Mouse (Mus musculus) liver (tissue): ENCODE results near the gene Nelfe.
"Not testable (repeated sequence)": the region's sequence is repeated elsewhere in the genome, so short reads cannot be mapped to it uniquely, and the experiment has no call there.

Source experiments
- DNase-seq: peaks from one replicate; pipeline ENCODE4 v3.0.0-alpha.2; 2020; ENCODE audit warnings: mixed read lengths

Gene Nelfe

DNA sequence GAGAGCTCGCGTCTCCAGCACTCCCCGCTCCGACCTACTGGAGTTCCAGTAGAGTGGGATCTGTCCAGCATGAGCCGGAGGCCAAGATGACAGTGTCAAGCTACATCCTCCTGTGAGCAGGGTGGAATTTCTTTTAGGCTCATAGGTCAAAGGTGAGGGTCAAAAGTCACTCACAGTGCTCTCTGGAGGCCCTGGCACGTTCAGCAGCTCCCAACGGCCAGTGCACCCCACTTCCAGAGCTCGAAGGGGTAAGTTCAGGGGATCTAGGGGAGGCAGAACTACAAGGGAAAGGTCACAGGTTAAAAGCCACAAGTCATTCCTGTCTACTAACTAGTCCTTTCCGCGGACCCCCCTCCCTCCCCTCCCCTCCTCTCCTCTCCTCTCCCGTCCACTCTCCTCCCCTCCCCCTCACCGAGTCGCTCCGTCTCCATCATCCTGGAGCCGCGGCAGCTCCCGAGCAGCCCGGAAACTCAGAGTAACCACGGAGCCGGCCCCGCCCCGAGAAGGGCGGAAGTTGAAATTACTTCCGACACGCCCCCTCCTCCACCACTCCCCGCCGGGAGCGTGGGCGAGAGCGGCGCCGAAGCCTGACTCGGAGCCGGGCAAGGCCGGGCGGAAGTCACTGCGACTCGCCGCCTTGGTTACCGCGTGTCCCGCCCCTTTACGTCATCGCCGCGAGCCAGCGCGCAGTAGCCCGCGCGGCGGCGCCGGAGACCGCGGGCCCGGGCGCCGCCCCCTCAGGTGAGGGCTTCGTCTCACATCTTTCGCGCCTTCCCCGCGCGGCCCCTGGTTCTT is at the start of gene Nelfe, which contains the start of gene Skiv2l:
Gene Nelfe (plus strand): TSS at position 670 of the 795 bp plus-strand sequence.
Gene Skiv2l (minus strand): TSS at position 489 of the 795 bp plus-strand sequence.
- DNase-seq, result peak; percentile 98

DNA sequence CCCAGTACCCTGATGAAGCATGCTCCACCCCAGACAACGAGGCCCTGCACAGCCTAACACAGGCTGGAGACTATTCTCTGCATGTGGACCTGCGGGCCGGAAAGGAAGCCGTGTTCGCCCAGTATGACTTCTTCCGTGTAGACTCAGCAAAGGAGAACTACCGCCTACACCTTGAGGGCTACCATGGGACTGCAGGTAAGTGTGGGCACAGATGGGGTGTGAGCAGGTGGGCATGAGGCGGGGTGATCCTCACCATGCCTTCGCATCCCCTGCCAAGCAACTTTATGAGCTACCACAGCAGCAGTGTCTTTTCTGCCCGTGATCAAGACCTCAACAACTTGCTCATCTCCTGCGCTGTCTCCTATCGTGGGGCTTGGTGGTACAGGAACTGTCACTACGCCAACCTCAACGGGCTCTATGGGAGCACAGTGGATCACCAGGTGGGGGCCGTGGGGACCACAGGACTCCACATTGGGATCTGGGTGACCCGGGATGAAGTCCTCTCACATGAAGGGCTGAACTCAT is 49.3 kb upstream of the Nelfe start:
- not testable (repeated sequence) for DNase-seq

DNA sequence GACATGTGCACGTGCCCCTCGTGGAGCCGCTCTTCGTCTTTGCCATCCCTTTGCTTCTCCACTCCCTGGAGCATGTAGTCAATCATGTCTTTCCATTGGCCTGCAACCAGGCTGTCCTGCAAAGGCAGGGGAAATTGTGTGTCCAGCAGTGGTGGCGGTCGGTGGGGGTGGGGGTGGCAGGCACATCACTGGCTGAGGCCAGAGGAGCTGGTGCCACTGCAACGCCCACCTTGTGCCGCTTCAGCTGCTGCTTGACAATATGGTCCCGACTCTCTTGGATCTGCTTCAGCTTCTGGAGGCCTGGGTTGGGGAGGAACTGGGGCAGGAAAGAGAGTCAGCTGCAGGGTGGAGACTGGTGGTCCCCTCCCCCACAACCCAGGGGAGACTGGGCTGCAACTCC is 47.4 kb upstream of the Nelfe start:
- DNase-seq, result not testable (repeated sequence)

DNA sequence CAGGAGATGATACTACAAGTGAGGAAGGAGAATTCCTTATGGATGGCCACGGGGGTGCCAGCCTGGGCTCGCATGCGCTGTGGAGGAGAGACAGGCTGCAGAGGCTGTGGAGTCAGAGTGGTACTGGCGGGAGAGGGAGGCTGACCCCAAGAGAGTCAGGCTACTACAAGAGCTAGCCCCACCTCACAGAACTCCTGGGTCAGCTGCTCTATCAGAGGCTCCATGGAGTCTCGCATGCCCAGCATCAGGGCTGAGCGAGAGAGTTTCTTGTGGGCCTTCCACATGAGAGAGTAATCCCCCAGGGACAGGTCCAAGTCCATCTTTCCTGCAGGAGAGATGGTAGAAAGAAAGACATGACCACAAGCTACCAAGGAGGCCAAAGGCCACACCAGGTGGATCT is 46.8 kb upstream of the Nelfe start:
- DNase-seq, result not testable (repeated sequence)

DNA sequence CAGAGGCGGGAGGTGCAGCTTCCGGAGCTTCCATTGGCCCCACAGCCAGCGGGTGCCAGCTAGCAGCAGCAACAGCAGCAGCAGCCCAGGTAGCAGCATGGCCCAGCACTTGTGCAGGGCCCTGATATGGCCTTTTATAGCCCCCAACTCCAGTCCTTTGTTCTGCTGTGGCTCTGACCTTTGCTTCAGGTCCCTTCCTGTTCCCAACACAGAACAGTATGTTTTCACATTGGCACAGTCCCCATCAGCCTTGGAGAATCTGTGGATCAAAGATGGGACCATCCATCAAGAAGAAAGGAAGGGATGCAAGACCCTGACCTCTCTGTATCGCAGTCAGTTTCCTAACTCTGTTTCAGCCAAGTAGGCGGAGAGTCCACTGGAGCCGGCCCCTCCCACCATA is 45.9 kb upstream of the Nelfe start, which contains the start of gene Cyp21a1:
Gene Cyp21a1 (minus strand): TSS at position 261 of the 400 bp plus-strand sequence.
- DNase-seq, result not testable (repeated sequence)

DNA sequence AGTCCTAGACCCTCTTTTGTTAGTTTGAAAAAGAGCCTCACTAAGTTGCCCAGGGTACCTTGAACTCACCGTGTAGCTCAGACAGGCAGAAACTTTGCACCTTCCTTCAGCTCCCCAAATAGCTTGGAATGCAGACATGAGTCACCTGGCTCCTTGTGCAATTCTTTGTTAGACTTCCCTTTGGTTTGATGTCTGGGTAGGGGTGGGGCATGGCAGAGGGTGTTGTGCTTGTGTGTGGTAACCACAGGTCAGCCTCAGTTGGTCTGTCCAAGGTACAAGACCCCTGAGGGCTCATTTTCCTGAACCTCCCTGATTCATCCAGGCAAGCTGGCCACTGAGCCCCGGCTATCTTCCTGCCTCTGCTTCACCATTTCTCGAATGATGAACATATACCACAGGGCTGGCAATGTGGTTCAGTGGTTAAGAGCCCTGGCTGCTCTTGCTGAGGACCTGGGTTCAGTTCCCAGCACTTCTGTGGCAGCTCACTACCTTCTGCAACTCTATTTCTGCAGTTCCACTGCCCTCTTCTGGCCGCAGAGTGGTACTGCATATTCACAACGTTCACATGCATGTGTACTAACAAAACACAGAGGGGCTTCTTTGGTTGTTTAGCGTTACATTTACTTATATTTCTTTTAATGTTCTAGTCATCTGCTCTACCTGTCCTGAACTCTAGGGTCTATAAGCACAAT is 45.2 kb upstream of the Nelfe start:
- peak; percentile 28 for DNase-seq

DNA sequence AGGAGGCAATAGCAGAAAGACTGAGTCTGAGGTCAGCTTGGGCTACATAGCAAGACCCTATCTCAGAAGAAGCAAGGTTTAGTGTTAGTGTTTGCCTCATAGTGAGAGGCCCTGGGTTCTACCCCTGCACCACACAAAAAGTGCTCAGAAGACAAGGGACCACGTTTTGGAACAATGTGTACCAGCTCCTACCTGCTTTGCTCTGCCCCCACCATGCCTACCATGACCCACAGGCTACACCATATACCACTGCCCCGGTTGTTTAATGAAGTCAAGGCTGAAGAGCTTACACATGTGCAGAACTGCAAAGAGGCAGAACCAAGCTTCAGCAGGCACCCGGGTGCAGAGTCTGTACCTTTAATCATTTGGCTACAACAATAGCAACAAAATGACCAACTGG is 43.0 kb upstream of the Nelfe start:
- no peak for DNase-seq

DNA sequence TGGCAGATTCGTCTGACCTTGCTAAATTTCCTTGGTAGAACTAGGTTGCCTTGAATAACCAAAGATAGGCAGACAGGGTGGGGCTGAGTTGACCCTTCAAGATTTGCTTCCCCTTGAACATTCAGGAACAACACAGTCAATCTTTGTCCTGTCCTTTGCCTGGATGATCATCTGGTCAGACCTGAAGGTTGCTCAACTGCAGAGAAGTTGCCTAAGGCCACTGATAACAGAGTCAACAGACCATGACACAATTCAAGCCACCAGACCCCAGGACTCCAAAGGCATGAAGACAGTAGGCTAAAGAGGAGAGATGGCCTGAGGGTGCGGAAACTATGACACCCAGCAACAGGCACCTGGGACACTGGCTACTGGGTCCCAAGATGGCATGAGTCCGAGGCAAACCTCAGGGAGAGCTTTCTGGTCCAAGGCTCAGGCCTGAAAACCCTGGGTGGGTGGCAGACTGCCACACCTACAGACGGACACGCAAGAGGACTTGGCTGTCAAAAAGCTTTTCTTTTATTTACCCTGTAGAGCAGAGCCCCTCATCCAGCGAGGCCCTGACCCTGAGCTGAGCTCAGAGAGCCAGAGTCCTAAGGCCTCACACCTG is 41.5 kb upstream of the Nelfe start:
- no peak for DNase-seq

DNA sequence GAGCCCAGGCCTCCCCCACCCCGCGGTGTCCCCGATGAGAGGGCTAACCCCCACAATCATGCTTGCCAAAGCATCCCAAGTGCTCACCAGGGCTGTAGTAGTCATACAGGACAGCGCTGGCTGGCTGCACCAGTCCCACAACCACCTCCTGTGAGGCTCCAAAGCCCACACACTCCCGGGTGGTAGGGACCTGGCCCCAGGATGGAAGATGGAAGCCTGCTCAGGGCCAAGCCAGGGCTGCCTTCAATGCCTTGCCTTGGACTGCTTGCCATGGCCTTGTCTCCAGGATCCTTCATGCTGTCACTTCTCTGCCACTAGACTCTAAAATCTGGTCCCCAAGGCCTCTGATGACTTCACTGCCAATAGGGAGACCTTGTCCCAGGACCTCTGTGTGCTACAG is 39.8 kb upstream of the Nelfe start:
- not testable (repeated sequence) for DNase-seq

DNA sequence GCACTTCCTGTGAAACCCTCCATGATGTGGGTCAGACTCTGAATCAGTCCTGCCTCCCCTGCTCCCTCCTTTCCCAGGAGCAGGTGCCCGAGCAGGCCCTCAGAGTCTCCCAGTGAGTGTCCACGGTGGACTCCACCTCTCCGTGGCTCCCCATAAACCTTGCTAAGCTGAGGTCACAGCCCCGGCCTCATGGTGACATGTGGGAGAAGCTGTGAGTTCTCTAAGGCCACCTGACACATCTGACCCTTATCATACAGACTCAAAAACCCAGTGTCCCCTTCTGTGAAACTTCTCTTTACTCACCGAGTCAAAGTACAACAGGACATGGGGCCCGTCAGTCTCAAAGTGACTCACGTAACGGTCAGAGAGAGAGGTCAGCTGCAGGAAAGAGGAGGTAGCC is 39.4 kb upstream of the Nelfe start:
- not testable (repeated sequence) for DNase-seq

DNA sequence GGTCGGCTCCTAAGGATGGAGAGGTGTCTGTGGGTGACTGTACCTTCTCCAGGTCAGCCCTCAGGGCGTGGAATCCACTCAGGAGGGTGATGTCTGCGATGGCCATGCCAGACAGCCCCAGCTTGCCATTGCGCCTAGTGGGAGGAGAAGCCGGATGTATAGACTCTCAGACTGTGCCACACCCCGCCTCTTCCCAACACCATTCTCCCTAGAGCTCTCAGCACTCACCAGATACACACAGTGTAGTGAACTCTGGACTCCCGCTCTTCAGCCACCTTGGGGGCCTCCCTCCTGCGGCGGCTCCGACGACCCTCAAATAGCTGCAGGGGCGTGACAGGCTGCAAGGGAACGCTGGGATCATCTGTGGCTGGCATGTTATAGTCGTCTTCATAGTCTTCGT is 38.9 kb upstream of the Nelfe start:
- DNase-seq, result no peak

DNA sequence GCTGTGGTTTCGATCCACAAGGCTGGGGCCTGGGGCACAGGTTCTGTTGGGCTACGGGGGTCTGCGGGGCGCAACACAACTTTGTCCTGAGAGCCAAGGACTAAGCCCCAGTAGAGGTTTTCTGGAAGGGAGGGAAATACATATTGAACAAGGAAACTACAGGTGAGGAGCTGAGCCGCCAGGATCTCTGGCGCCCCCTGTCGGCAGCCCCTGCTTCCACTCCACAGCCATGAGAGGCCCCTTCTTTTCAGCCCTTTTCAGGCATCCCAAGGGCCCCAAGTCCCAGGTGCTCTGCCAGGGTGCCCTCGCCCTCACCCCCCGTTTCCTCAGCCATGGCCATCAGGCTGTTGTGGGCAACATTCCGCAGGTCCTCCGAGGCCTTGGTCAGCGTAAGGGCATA is 36.4 kb upstream of the Nelfe start:
- DNase-seq, result peak; percentile 52

DNA sequence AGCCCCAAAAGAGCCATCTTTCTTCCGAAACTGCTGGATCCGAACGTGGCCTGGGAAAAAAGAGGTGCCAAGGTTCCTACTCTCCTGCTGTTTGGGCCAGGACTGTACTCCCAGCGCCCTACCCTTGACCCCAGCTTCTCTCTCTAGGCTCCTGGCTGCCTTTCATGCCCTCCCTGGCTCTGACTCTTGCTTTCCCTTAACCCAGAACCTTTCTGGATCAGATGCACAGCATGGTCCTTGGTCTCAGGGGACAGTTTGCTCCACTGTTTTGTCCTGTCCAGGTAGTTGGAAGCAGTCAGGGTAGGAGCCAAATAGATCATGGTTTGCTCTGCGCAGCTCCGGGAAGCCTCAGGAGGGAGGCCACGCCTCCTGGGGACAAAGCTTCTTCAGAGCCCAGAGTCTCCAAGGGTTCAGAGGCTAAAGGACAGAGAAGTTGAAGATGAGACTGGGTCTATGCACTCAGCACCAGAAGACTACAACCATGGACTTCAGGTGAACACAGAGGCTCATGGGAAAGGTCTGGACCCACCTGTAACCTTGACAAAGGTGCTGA is 35.3 kb upstream of the Nelfe start:
- DNase-seq, result no peak

DNA sequence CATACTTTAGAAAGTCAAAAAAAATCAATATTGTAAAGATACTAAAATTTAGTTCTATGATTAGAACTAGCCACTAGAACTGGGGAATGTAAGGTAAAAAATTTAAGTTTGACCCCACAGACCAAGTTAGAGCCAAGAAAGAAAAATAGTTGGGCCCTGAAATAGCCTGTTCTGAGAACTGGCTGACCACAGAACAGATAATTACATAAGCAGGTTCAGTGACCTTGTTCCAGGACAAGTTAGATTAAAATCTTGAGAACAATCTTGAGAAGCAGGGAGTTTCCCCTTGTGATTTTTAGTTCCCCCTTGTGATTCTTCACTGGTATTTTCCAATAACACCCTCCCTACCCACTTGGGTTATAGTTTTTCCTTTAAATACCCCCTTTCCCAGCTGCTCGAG is 19.4 kb upstream of the Nelfe start:
- DNase-seq, result not testable (repeated sequence)

DNA sequence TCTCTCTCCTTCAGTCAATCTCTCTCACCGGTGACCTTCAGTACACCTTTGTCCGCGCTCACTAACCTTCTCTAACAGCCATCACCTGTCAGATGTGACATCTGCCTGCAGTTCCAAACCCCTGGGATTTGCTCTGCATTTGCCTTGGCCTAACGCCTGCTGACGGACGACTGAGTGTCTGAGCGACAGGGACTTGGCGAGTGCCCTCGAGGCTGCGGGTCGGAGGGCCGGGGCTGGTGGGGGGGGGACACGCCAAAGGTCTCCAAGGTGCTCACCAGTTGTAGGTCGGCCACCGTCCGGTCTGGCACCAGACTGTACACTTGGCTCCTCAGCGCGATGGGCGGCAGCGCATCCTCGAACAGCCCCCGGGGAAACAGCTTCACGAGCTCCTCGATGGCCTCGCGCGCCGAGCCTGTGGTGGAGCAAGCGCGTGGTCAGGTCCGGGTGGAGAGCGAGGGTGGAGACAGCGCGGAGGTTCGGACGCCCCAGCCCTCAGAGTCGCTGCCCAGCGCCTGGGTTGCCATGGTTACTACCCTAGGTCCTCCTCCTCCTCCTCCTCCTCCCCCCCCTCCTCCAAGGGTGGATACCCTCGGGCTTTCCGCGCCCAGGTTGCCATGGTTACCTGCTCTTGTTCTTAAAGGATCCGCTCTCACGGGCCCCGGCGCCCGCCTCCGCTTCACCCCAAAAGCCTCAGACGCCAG is 13.9 kb upstream of the Nelfe start:
- DNase-seq, result peak; percentile 84

DNA sequence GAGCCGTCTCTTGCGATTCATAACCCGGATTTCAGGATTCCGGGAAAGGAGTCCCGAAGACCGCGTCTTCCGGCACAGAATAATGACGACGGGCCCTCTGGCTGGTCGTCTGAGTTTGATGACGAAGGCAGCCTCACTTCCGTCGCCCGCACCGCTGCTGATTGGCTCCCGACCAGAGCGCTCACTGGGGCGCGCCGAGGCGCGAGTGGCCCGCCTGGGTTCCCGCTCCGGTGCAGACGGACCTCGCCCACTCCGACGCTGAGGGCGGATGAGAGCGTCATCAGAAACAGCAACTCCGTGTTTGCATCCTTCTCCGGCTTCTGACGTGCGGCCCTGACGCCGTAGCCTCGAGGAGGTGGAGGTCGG is 13.4 kb upstream of the Nelfe start, which contains the start of the genes Stk19 and Dxo:
Gene Stk19 (minus strand): TSS at position 90 of the 366 bp plus-strand sequence.
Gene Dxo (plus strand): TSS at position 164 of the 366 bp plus-strand sequence.
- DNase-seq, result peak; percentile 96

DNA sequence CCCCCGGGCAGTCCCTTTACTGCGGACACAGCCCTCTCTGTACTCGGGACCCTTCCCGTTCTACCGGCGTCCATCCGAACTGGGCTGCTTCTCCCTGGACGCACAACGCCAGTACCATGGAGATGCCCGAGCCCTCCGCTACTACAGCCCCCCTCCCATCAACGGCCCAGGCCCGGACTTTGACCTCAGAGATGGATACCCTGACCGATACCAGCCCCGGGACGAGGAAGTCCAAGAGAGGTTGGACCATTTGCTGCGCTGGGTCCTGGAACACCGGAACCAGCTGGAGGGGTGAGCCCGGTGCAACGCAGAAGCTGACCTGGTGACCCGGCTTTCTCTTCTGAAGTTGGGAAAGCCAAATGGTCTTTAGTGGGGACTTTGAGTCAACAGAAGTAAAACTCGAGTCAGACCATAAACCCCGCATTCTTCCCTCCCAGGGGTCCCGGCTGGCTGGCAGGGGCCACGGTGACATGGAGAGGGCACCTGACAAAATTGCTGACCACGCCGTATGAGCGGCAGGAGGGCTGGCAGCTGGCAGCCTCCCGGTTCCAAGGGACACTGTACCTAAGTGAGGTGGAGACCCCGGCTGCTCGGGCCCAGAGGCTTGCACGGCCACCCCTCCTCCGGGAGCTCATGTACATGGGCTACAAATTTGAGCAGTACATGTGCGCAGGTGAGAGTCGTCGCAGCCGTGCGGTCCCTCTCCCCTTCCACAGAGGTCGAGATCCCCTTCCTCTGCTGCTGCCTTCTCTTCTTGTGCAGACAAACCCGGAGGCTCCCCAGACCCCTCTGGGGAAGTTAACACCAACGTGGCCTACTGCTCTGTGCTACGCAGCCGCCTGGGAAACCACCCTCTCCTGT is 12.5 kb upstream of the Nelfe start:
- no peak for DNase-seq

DNA sequence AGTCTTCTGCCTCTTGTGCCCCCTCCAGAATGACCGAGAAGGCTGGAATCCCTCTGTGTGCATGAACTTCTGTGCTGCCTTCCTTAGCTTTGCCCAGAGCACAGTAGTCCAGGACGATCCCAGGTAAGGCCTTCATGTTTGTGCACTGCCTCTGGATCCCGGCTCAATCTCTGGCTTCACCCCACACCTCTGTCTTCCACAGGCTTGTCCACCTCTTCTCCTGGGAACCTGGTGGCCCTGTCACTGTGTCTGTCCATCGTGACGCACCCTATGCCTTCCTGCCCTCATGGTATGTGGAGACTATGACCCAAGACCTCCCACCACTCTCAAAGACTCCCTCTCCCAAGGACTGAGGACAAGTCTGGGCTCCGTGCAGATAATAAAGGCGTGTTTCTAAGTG is 11.4 kb upstream of the Nelfe start:
- DNase-seq, result no peak

DNA sequence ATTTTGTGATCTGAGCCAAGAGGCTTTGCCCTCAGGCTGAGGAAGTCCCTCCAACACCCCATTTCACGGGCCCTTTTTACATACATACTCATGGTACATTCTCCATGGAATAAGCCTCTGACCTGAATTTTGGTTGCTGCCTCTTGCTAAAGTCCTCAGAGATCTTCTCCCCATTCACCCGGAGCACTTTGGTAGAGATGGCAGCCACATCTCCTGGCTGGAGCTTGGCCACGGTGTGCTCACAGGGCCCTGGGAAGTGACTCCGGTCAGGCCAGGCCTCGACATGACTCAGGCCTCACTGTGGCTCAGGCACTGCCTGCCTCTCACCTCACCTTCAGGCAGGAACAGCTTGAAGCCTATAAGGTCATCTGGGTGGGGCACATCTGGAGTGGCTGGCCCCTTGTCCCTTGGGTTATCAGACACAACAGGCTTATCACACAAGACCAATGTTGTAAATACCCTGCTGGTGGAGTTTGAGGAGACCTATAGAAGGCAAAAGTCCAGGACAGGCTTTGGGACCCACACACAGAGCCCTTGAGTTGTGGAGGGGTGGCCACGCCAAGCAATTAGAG is 9.4 kb upstream of the Nelfe start:
- DNase-seq, result peak; percentile 40

DNA sequence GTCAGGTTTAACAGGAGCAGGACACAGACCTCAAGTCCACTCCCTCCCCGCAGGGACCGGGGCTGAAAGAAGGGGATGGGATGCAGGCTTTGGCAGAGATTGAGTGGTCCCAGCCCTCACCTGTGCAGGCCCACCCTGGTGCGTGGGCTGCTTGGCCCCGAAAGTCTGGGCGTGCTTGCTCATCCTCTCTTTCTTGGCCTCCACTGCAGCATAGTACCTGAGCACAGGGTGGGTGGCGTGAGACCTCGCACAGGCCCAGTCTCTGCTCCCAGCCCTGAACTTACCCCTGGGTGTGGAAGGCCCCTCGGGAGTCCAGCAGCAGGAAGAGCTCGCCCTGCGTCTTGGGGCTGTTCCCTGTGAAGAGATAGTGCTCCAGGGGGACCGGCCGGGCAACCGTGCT is 5.3 kb upstream of the Nelfe start:
- no peak for DNase-seq

DNA sequence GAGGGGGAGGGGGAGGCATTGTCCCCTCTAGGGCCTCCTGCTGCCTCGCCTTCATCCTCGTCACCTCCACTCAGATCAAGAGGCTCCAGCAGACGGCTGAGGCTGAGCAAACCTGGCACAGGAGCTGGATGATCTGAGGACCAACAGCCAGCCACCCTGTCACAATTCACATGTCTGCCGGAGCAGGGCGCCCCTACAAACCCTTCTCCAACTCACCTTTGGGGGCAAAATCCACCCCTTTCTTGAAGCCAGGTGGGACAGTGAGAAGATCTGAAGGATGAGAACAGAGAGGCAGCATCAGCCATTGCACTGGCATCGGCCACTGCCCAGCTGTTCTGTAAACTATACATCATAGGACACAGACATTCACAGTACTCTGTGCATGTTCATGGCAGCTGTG is 3.0 kb upstream of the Nelfe start:
- no peak for DNase-seq
